Mouse (Mus musculus) intestine, embryonic 14.5 days (tissue): ENCODE results near the gene Ovca2. TPM values are rescaled to one million over a fixed set of nuclear protein-coding genes. Genes with fewer than 3 reads are reported as not detected.

Experiments
- ATAC-seq: fragments of 200-750 bp; cut with Nextera tagmentation; replicated peaks from 2 replicates; pipeline ENCODE4 v1.8.0; 2017; ENCODE audit warnings: low read depth, moderate number of reproducible peaks, moderate TSS enrichment, moderate library complexity; ENCODE audit not compliant: low FRiP score, low TSS enrichment
- DNase-seq: peaks from one replicate; pipeline ENCODE4 v3.0.0-alpha.2; 2018; ENCODE audit warnings: low spot score
- H3K27ac ChIP-seq: fragments of 300-500 bp; sonication (generic); 2 replicates; pipeline ENCODE4 v1.5.1; 2014; ENCODE audit warnings: low read depth, mild to moderate bottlenecking, control low read depth
- H3K27me3 ChIP-seq: fragments of 300-500 bp; sonication (generic); replicated peaks from 2 replicates; pipeline ENCODE4 v1.6.1; 2014; ENCODE audit warnings: low read length, control low read depth; ENCODE audit not compliant: control insufficient read depth, insufficient read depth
- H3K36me3 ChIP-seq: fragments of 300-500 bp; sonication (generic); 2 replicates; pipeline ENCODE4 v1.6.1; 2014; ENCODE audit warnings: low read length, control low read depth; ENCODE audit not compliant: control insufficient read depth, insufficient read depth
- H3K4me1 ChIP-seq: fragments of 300-500 bp; sonication (generic); replicated peaks from 2 replicates; pipeline ENCODE4 v1.6.1; 2014; ENCODE audit warnings: low read length, control low read depth, mixed read lengths; ENCODE audit not compliant: control insufficient read depth, insufficient read depth
- H3K4me2 ChIP-seq: fragments of 300-500 bp; sonication (generic); 2 replicates; pipeline ENCODE4 v1.6.1; 2014; ENCODE audit warnings: low read length
- H3K4me3 ChIP-seq: fragments of 300-500 bp; sonication (generic); 2 replicates; pipeline ENCODE4 v1.5.1; 2014; ENCODE audit warnings: low read depth, low read length, control low read depth, mixed read lengths
- H3K9ac ChIP-seq: fragments of 300-500 bp; sonication (generic); 2 replicates; pipeline ENCODE4 v1.6.1; 2014; ENCODE audit warnings: mild to moderate bottlenecking, low read length
- H3K9me3 ChIP-seq: fragments of 300-500 bp; sonication (generic); 2 replicates; pipeline ENCODE4 v1.6.1; 2016; ENCODE audit warnings: low read length, control low read depth; ENCODE audit not compliant: control insufficient read depth
- WGBS: fragments of 180-500 bp; shearing (Covaris S2); extraction: QIAGEN DNeasy Blood & Tissue Kit; methylation state at CpG from one replicate; pipeline ENCODE4 v1.1.7; 2014; 5-methylcytosine and 5-hydroxymethylcytosine counted together
- polyA plus RNA-seq: library from polyadenylated mRNA; unstranded; fragments of >200 nt; fragmentation: Nextera tagmentation; extraction: Ambion mirVana; gene quantifications from 2 replicates; pipeline ENCODE4 v1.2.1, GENCODE M21; 2014

Ovca2 gene
- polyA plus RNA-seq, 1 experiment from 2014 or later: 29.9 TPM

- peak overlapping the region; percentile 92 for H3K9ac ChIP-seq
- peak overlapping the region; percentile 65 for H3K4me3 ChIP-seq
- WGBS: 62% methylated on average over 2 of the region's 2 CpGs
- no peaks in the 10 kb centered on the region for H3K9me3 ChIP-seq
- H3K27me3 ChIP-seq: peaks cover 18% of the 10 kb centered on the region
- DNase-seq: no peak
- peak overlapping the region; percentile 77 for H3K4me2 ChIP-seq
- H3K36me3 ChIP-seq: peaks cover 69% of the 10 kb centered on the region
- H3K4me1 ChIP-seq: peaks cover 31% of the 10 kb centered on the region
- no peak for ATAC-seq
- peak overlapping the region; percentile 81 for H3K27ac ChIP-seq
Measured at GRCm38 (mm10) chr11:75164051-75164450, 14.6 kb downstream of the Ovca2 start.

DNA sequence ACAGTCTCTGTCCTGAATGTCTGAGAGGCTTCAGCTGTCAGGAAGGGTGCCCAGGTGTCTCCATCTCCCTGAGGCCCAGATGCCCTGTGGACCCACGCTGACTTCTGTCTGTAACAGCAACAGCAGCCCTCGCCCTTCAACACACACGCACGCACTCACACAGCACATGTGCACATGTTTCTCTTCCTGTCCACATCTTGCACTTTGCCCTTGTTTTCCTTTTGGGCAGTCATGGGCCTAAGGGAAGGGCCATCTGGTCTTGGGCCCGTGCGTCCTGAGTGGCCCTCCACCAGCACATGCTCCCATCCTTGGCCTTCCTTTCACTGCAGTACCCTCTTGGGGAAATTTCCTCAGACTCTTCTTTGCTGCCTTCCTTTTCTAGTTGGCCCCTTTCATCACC, 15.3 kb downstream of the Ovca2 start:
- H3K4me3 ChIP-seq: no peak overlapping the region
- H3K9me3 ChIP-seq: no peaks in the 10 kb centered on the region
- peak overlapping the region; percentile 92 for H3K9ac ChIP-seq
- peak overlapping the region; percentile 81 for H3K27ac ChIP-seq
- ATAC-seq (no peak), DNase-seq (no peak)
- H3K4me2 ChIP-seq: peak overlapping the region; percentile 77
- peaks cover 18% of the 10 kb centered on the region for H3K27me3 ChIP-seq
- peaks cover 70% of the 10 kb centered on the region for H3K36me3 ChIP-seq
- WGBS: 80% methylated on average over 6 of the region's 6 CpGs
- H3K4me1 ChIP-seq: peaks cover 37% of the 10 kb centered on the region

DNA sequence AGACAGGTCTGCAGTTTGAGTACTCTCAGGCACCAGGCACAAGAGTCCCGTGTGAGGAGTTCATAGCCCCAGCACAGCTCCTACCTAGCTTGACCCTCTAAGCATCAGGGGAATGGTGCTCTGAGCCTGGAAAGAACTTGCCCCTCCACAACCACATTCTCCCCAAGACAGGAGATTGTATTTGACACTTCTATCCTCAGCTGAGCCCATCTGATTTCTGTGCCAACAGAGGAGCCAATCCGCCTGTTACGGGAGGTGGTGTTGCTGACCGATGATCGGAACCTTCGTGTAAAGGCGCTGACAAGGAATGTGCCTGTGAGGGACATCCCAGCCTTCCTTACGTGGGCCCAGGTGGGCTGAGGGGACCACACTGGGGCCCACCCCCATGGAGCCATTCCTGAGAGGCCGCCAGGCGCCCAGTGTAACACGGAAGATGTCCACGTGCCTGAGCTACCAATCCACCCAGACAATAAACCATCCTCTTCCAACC, 16.0 kb downstream of the Ovca2 start:
- peaks cover 70% of the 10 kb centered on the region for H3K36me3 ChIP-seq

GRCm38 (mm10) chr11:75161417-75162008, 17.1 kb downstream of the Ovca2 start:
- H3K4me1 ChIP-seq: peaks cover 43% of the 10 kb centered on the region
- H3K9ac ChIP-seq: no peak overlapping the region
- H3K4me2 ChIP-seq: peak overlapping the region; percentile 77; the same call in 1 of the 2 replicates
- 0 out of 2 replicates have a peak, but pooled peaks have one; percentile 3 for ATAC-seq
- no peak for DNase-seq
- peak overlapping the region; percentile 81 for H3K27ac ChIP-seq
- H3K27me3 ChIP-seq: peaks cover 9% of the 10 kb centered on the region
- H3K9me3 ChIP-seq: no peaks in the 10 kb centered on the region
- WGBS: 34% methylated on average over 4 of the region's 4 CpGs
- H3K36me3 ChIP-seq: peaks cover 65% of the 10 kb centered on the region
- no peak overlapping the region for H3K4me3 ChIP-seq

More for the DNA sequence above, 16.0 kb downstream of the Ovca2 start:
- H3K4me3 ChIP-seq: no peak overlapping the region
- H3K27me3 ChIP-seq: peaks cover 15% of the 10 kb centered on the region
- H3K4me2 ChIP-seq: peak overlapping the region; percentile 77
- H3K9me3 ChIP-seq: no peaks in the 10 kb centered on the region
- H3K4me1 ChIP-seq: peaks cover 41% of the 10 kb centered on the region
- no peak for ATAC-seq
- no peak overlapping the region; the same call in 1 of the 2 replicates for H3K9ac ChIP-seq
- H3K27ac ChIP-seq: peak overlapping the region; percentile 81
- 84% methylated on average over 12 of the region's 12 CpGs for WGBS
- no peak for DNase-seq

GRCm38 (mm10) chr11:75160954-75161353, 17.7 kb downstream of the Ovca2 start:
- Histone ChIP-seq H3K27ac (peak overlapping the region; percentile 81), H3K36me3 (peaks cover 65% of the 10 kb centered on the region), H3K9me3 (no peaks in the 10 kb centered on the region), H3K9ac (no peak overlapping the region), H3K4me2 (no peak overlapping the region), H3K4me3 (no peak overlapping the region), H3K27me3 (peaks cover 4% of the 10 kb centered on the region), H3K4me1 (peaks cover 44% of the 10 kb centered on the region)
- no peak for DNase-seq
- 43% methylated on average over 7 of the region's 7 CpGs for WGBS
- ATAC-seq: no peak

DNA sequence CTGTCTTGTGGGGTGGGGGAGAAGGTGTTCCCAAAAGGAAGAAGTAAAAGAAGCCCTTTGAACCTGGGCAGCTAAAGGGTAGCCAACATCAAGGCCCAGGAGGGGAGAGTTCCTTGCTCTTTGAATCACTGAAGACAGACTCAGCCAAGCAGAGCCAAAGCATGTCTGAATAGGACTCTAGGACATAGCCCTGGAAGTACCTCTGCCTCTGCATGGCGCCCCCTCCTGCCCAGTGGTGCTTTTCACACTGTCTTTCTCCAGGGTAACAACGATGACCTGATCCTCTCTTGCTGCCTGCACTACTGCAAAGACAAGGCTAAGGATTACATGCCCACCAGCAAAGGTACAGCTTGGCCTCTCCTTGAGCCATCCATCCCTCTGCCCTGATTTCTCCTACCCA, 19.1 kb downstream of the Ovca2 start:
- Histone ChIP-seq H3K36me3 (peaks cover 51% of the 10 kb centered on the region), H3K27ac (peak overlapping the region; percentile 81; the same call in 1 of the 2 replicates)

GRCm38 (mm10) chr11:75158432-75158831, 20.2 kb downstream of the Ovca2 start:
- no peak overlapping the region for H3K9ac ChIP-seq
- ATAC-seq: no peak
- DNase-seq: no peak

More for the DNA sequence above, 19.1 kb downstream of the Ovca2 start:
- WGBS: 65% methylated on average over 2 of the region's 2 CpGs
- DNase-seq: no peak
- H3K4me1 ChIP-seq: peaks cover 47% of the 10 kb centered on the region
- no peak for ATAC-seq
- no peaks in the 10 kb centered on the region for H3K9me3 ChIP-seq
- H3K4me3 ChIP-seq: no peak overlapping the region
- no peaks in the 10 kb centered on the region; the same call in 1 of the 2 replicates for H3K27me3 ChIP-seq
- no peak overlapping the region for H3K9ac ChIP-seq
- no peak overlapping the region for H3K4me2 ChIP-seq

GRCm38 (mm10) chr11:75157901-75158300, 20.7 kb downstream of the Ovca2 start:
- no peak overlapping the region for H3K9ac ChIP-seq
- no peaks in the 10 kb centered on the region for H3K27me3 ChIP-seq
- no peak overlapping the region for H3K4me2 ChIP-seq
- WGBS: 24% methylated on average over 2 of the region's 2 CpGs
- peaks cover 36% of the 10 kb centered on the region for H3K36me3 ChIP-seq
- no peak for DNase-seq
- peaks cover 45% of the 10 kb centered on the region for H3K4me1 ChIP-seq
- ATAC-seq: no peak
- H3K9me3 ChIP-seq: no peaks in the 10 kb centered on the region
- peak overlapping the region; percentile 38; the same call in 1 of the 2 replicates for H3K27ac ChIP-seq
- no peak overlapping the region for H3K4me3 ChIP-seq

More at GRCm38 (mm10) chr11:75158432-75158831, 20.2 kb downstream of the Ovca2 start:
- no peaks in the 10 kb centered on the region for H3K27me3 ChIP-seq
- H3K4me1 ChIP-seq: peaks cover 48% of the 10 kb centered on the region
- H3K9me3 ChIP-seq: no peaks in the 10 kb centered on the region
- WGBS: 84% methylated on average over 14 of the region's 14 CpGs
- peaks cover 41% of the 10 kb centered on the region for H3K36me3 ChIP-seq
- no peak overlapping the region for H3K4me3 ChIP-seq
- peak overlapping the region; percentile 38; the same call in 1 of the 2 replicates for H3K27ac ChIP-seq
- no peak overlapping the region for H3K4me2 ChIP-seq

DNA sequence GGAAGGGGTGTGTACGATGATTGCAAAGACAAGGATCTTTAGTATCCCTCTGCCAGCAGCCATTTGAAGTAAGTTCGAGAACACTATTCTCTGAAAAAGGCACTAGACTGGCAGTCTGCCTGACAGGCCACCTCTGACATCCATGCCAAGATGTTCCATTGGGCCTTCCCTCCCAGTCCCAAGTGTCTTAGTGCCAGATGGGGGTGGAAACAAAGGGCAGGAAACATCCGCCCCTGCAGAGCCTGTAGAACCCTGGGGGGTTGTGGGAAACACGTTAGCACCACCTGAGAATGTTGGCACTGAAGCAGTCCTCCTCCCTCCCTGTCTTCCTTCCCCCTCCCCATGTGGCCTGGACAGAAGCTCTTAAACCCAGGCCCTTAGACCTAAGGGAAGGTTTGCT, 21.6 kb downstream of the Ovca2 start:
- no peak overlapping the region for H3K27ac ChIP-seq
- H3K4me3 ChIP-seq: no peak overlapping the region
- no peaks in the 10 kb centered on the region for H3K9me3 ChIP-seq
- ATAC-seq (no peak), DNase-seq (no peak)
- no peaks in the 10 kb centered on the region for H3K27me3 ChIP-seq
- H3K4me1 ChIP-seq: peaks cover 43% of the 10 kb centered on the region
- no peak overlapping the region for H3K9ac ChIP-seq
- 57% methylated on average over 4 of the region's 4 CpGs for WGBS
- peaks cover 27% of the 10 kb centered on the region for H3K36me3 ChIP-seq
- no peak overlapping the region for H3K4me2 ChIP-seq
